Mouse (Mus musculus) kidney, adult 10 weeks (tissue): Measurements from ENCODE around the gene Gm45194. TPM values are rescaled to one million over a fixed set of nuclear protein-coding genes. Genes with fewer than 3 reads are reported as not detected.

ENCODE experiments used
- polyA plus RNA-seq: library from polyadenylated mRNA; stranded (reverse); fragments of 350-450 nt; fragmentation: Illumina TruSeq; extraction: RNeasy Lipid Tissue Mini Kit (QIAGEN cat#74804); gene quantifications from one replicate; pipeline ENCODE4 v1.2.3, GENCODE M21; 2014; ENCODE audit warnings: low read depth, low replicate concordance

Gm45194 gene
- not detected for polyA plus RNA-seq

DNA sequence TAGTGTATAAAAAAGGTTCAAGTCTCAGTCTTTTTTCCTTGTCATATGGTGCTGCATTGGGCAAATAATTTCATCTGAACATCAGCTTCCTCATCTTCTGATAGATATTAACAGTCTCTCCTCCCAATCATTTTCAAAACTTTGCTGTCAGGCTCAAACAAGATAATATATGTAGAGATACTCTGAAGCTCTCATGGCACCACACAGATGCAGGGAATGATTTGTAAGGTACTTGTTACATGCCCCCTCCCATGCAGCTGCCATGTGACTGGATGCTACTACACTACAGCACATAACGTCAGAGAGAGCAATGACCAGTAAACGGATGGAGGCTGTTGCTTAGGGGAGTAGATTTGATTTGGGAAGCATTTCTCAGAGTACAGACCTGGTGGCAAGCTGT, at the start of gene Gm45194:
Gene Gm45194, plus strand, starts transcription at position 301 of the 400 bp plus-strand sequence.

DNA sequence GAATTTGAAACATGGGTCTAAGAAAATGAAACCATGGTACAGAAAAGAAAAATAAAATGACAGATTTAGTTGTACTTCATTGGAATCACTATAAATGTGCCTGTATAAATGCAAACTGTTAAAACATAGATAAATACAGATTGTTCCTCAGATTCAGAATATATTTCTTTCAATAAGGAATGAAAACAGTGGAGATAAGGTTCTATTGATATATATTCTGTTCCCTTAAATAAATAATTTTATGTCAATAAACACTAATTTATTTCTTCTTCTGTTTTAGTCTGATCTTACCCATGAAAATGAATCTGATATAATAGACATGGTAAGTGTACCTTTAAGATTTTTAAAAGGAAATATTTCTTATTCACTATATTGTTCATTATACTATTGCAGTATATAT, 119.5 kb downstream of the Gm45194 start, which contains the start of gene Tex16:
Gene Tex16, plus strand, starts transcription at position 301 of the 400 bp plus-strand sequence.

DNA sequence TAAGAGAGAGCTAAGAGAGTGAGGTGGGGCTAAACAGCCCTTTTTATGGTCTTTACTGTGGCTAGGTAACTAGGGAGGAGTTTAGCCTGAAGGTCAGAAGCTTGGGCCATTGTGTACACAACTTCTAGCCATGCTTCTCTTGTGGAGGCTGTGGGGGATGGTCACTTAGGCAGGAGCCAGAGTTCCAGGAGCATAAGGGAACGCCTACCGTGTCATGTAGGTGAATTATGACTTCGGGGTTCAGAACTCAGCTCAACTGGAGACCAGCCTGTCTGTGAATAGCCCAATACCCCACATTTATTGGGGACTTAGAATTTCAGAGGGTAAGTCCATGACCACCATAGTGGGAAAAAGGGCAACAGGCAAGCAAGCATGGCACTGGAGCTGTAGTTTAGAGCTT, 347.6 kb downstream of the Gm45194 start, which contains the start of gene 4933403O08Rik:
Gene 4933403O08Rik, plus strand, starts transcription at position 301 of the 400 bp plus-strand sequence.

Other genes starting within 250 kb of the Gm45194 start
- 0.53 TPM for gene Hdx, start 194.3 kb upstream of the Gm45194 start, polyA plus RNA-seq
- gene Tex16, start 119.6 kb downstream of the Gm45194 start, polyA plus RNA-seq = not detected